Mouse (Mus musculus) bone marrow macrophage, adult 2 months (primary cell): ENCODE measurements around the gene Rasl10b. TPM values are rescaled to one million over a fixed set of nuclear protein-coding genes. Genes with fewer than 3 reads are reported as not detected.
A peak's percentile ranks its signal among the peaks of the same experiment; 100 is the strongest.

Experiments used
- H3K27ac ChIP-seq: 2 replicates; pipeline ENCODE4 v1.5.1; 2012; ENCODE audit warnings: low read depth, low read length; ENCODE audit not compliant: insufficient read depth
- H3K4me1 ChIP-seq: 2 replicates; pipeline ENCODE4 v1.6.1; 2012; ENCODE audit warnings: low read length; ENCODE audit not compliant: control insufficient read depth, insufficient read depth
- H3K4me3 ChIP-seq: 2 replicates; pipeline ENCODE4 v1.5.1; 2012; ENCODE audit warnings: mild to moderate bottlenecking, low read length, moderate library complexity; ENCODE audit not compliant: insufficient read depth
- CTCF ChIP-seq: IDR thresholded peaks from 2 replicates; pipeline ENCODE4 v1.5.1; 2012; ENCODE audit warnings: low read depth, mild to moderate bottlenecking, low read length, moderate library complexity
- POLR2A ChIP-seq: IDR thresholded peaks from 2 replicates; pipeline ENCODE4 v1.6.1; 2012; ENCODE audit warnings: mild to moderate bottlenecking, low read depth, low read length, borderline replicate concordance
- polyA plus RNA-seq: library from polyadenylated mRNA; stranded (reverse); fragments of >200 nt; gene quantifications from 2 replicates; pipeline ENCODE4 v1.2.4, GENCODE M21; 2012; ENCODE audit not compliant: missing spikeins, insufficient read depth, insufficient read length

The Rasl10b gene
- polyA plus RNA-seq, 1 experiment: not detected

GRCm38 (mm10) chr11:83457912-83458601 is 49.1 kb downstream of the Rasl10b start:
- no peak overlapping the region for H3K4me3 ChIP-seq
- H3K4me1 ChIP-seq: peaks cover 15% of the 10 kb centered on the region
- no peak overlapping the region for H3K27ac ChIP-seq
- no peak for TF ChIP-seq POLR2A
- TF ChIP-seq CTCF: no peak

- TF ChIP-seq POLR2A (no peak), CTCF (no peak)
- no peak overlapping the region for H3K27ac ChIP-seq
- peaks cover 17% of the 10 kb centered on the region for H3K4me1 ChIP-seq
- H3K4me3 ChIP-seq: no peak overlapping the region
Measured at GRCm38 (mm10) chr11:83461462-83462027, 52.6 kb downstream of the Rasl10b start.

GRCm38 (mm10) chr11:83462711-83463244 is 53.8 kb downstream of the Rasl10b start, which contains the start of gene Mmp28:
Gene Mmp28, minus strand, starts transcription at chr11:83463071.
- H3K27ac ChIP-seq: no peak within 1 kb of the TSS
- peaks cover 17% of the 10 kb centered on the region for H3K4me1 ChIP-seq
- TF ChIP-seq CTCF: no peak
- no peak for TF ChIP-seq POLR2A
- H3K4me3 ChIP-seq: peak within 1 kb of the TSS; percentile 74

GRCm38 (mm10) chr11:83465976-83466375 is 57.0 kb downstream of the Rasl10b start:
- Histone ChIP-seq H3K27ac (no peak overlapping the region), H3K4me1 (peaks cover 8% of the 10 kb centered on the region; the same call in 1 of the 2 replicates), H3K4me3 (no peak overlapping the region)
- TF ChIP-seq POLR2A: no peak
- TF ChIP-seq CTCF: no peak

- no peak for TF ChIP-seq POLR2A
- TF ChIP-seq CTCF: no peak
- Histone ChIP-seq H3K27ac (no peak overlapping the region), H3K4me1 (peaks cover 13% of the 10 kb centered on the region), H3K4me3 (no peak overlapping the region)
Measured at GRCm38 (mm10) chr11:83467120-83467652, 58.2 kb downstream of the Rasl10b start.

GRCm38 (mm10) chr11:83468765-83469164 is 59.8 kb downstream of the Rasl10b start:
- Histone ChIP-seq H3K27ac (no peak overlapping the region), H3K4me3 (no peak overlapping the region), H3K4me1 (peaks cover 8% of the 10 kb centered on the region)
- TF ChIP-seq CTCF (no peak), POLR2A (no peak)

Other genes starting within 250 kb of the Rasl10b start
- 2.3 and 2.9 TPM in 2 replicates for gene Slfn4, start 234.0 kb upstream of the Rasl10b start, polyA plus RNA-seq
- gene Slfn3, start 217.8 kb upstream of the Rasl10b start, polyA plus RNA-seq: 4.0 and 6.4 TPM in 2 replicates
- not detected in 2 replicates for gene Slfn14, start 122.4 kb upstream of the Rasl10b start, polyA plus RNA-seq
- gene Ap2b1, start 110.1 kb upstream of the Rasl10b start, polyA plus RNA-seq: 59.5 and 69.7 TPM in 2 replicates
- gene Pex12, start 106.6 kb upstream of the Rasl10b start, polyA plus RNA-seq: 6.2 and 12.2 TPM in 2 replicates
- not detected in 2 replicates for gene Gas2l2, start 20.3 kb downstream of the Rasl10b start, polyA plus RNA-seq
- gene 1700020L24Rik, start 28.5 kb downstream of the Rasl10b start, polyA plus RNA-seq: not detected in 2 replicates
- 0.57 and 0.58 TPM in 2 replicates for gene Mmp28, start 53.9 kb downstream of the Rasl10b start, polyA plus RNA-seq
- 81.6 and 104 TPM in 2 replicates for gene Taf15, start 63.9 kb downstream of the Rasl10b start, polyA plus RNA-seq
- gene Heatr9, start 113.0 kb downstream of the Rasl10b start, polyA plus RNA-seq: not detected in 2 replicates
- gene Ccl5, start 121.4 kb downstream of the Rasl10b start, polyA plus RNA-seq: 18.6 and 24.6 TPM in 2 replicates
- 650 and 692 TPM in 2 replicates for gene Ccl9, start 169.5 kb downstream of the Rasl10b start, polyA plus RNA-seq
- 168 and 174 TPM in 2 replicates for gene Ccl6, start 183.9 kb downstream of the Rasl10b start, polyA plus RNA-seq
- not detected in 2 replicates for gene Rpl9-ps1, start 236.5 kb downstream of the Rasl10b start, polyA plus RNA-seq
- 129 and 135 TPM in 2 replicates for gene Ccl3, start 240.2 kb downstream of the Rasl10b start, polyA plus RNA-seq